Mouse (Mus musculus): Measurements from ENCODE around the gene Olfr834. TPM values are rescaled to one million over a fixed set of nuclear protein-coding genes. Genes with fewer than 3 reads are reported as not detected.

Gene Olfr834
- polyA plus RNA-seq (2012; ENCODE audit: low replicate concordance): not detected in 2 replicates

DNA sequence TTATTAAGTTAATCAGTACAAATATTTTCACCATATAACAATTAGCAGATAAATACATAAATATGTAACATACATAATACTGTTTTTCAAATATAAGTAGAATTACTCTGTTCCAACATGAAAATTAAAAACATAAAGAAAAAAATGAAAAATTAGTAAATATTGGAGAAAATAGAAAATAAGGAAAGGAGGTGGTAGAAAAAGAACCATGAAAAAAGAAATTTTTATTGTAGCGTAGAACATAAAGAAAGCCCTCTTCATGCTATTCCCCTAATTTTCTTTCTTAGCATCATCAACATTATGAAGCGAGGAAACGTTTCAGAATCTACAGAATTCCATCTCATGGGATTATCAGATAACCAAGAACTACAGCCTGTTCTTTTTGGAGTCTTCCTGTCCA is at the start of gene Olfr834:
TSS of gene Olfr834 (plus strand) at position 301 of the 400 bp plus-strand sequence.

DNA sequence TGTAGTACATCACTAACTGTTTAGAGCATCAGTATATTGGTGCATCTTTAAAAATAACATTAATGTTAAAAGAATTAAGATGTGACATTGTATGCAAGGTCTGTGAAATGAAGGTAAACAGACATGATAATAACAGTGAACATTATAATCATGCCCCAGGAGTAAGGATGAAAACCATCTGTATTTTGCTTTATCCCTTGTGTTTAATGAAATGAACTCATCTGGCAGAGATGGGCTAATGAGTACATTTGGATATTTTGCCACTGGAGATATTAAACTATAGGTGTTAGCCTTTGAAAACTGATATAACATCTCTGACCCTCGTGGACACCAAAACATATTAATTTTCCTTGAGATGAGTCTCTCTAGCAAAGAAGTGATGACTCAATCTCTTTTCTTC is 44.6 kb downstream of the Olfr834 start, which contains the start of gene Olfr835:
TSS of gene Olfr835 (plus strand) at position 301 of the 400 bp plus-strand sequence.

Other genes starting within 250 kb of the Olfr834 start
- not detected in 2 replicates for gene Olfr24, start 224.0 kb upstream of the Olfr834 start, polyA plus RNA-seq (2012; ENCODE audit: low replicate concordance)
- gene Olfr828, start 168.5 kb upstream of the Olfr834 start, polyA plus RNA-seq (2012; ENCODE audit: low replicate concordance): not detected in 2 replicates
- not detected in 2 replicates for gene Olfr829, start 133.1 kb upstream of the Olfr834 start, polyA plus RNA-seq (2012; ENCODE audit: low replicate concordance)
- not detected in 2 replicates for gene Olfr830, start 113.3 kb upstream of the Olfr834 start, polyA plus RNA-seq (2012; ENCODE audit: low replicate concordance)
- not detected in 2 replicates for gene Olfr832, start 50.9 kb upstream of the Olfr834 start, polyA plus RNA-seq (2012; ENCODE audit: low replicate concordance)
- not detected in 2 replicates for gene Olfr835, start 44.7 kb downstream of the Olfr834 start, polyA plus RNA-seq (2012; ENCODE audit: low replicate concordance)
- not detected in 2 replicates for gene Olfr836, start 132.4 kb downstream of the Olfr834 start, polyA plus RNA-seq (2012; ENCODE audit: low replicate concordance)
- not detected in 2 replicates for gene Olfr837, start 148.3 kb downstream of the Olfr834 start, polyA plus RNA-seq (2012; ENCODE audit: low replicate concordance)
- not detected in 2 replicates for gene Olfr839-ps1, start 189.3 kb downstream of the Olfr834 start, polyA plus RNA-seq (2012; ENCODE audit: low replicate concordance)

Measured in leukemia stem cell, adult 10-12 weeks (primary cell).